Mouse (Mus musculus): ENCODE data around the gene Cmss1.

DNA sequence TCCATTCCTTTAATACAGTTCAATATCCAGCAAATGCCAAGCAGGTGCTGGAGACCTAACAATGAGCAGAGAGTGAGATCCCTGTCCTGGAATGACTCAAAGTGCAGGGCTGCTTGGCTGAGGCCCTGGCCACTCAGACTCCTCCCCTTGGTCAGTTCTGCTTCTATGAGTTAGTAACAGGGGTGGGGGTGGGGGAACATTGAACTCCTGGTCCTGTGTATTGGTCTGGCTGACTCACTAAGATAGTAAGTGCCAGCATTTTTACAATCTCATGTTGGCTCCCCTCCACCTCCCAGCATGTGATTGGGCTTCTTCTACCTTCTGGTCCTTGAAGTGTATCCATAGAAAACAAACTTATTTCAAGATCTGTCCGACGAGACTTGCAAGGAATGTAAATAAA lies 43.2 kb upstream of the Cmss1 start:
- TF ChIP-seq CTCF (IDR thresholded peaks at IDR 0.05; ENCODE audit: borderline replicate concordance, extremely low read depth, insufficient read depth, insufficient read length) (no peak), POLR2A (IDR thresholded peaks at IDR 0.05; ENCODE audit: borderline replicate concordance, extremely low read depth, insufficient read depth, insufficient read length, poor library complexity, severe bottlenecking) (no peak)
